Mouse (Mus musculus) midbrain, postnatal 0 days (tissue): ENCODE results near the gene Nrxn2. TPM values are rescaled to one million over a fixed set of nuclear protein-coding genes. Genes with fewer than 3 reads are reported as not detected.

Experiments used
- ATAC-seq: fragments of 200-750 bp; cut with Nextera tagmentation; 2 replicates; pipeline ENCODE4 v1.8.0; 2017; ENCODE audit warnings: moderate number of reproducible peaks, mild to moderate bottlenecking, moderate TSS enrichment, moderate library complexity; ENCODE audit not compliant: low FRiP score
- DNase-seq: peaks from one replicate; pipeline ENCODE4 v3.0.0-alpha.2; 2015; ENCODE audit warnings: low spot score
- H3K27ac ChIP-seq: fragments of 300-500 bp; sonication (generic); 2 replicates; pipeline ENCODE4 v1.5.1; 2014; ENCODE audit warnings: low read depth, mild to moderate bottlenecking, low read length, mixed read lengths
- H3K27me3 ChIP-seq: fragments of 300-500 bp; sonication (generic); 2 replicates; pipeline ENCODE4 v1.6.1; 2014; ENCODE audit warnings: low read length, control low read depth, mixed read lengths; ENCODE audit not compliant: insufficient read depth
- H3K36me3 ChIP-seq: fragments of 300-500 bp; sonication (generic); 2 replicates; pipeline ENCODE4 v1.6.1; 2014; ENCODE audit warnings: low read length, control low read depth, mixed read lengths; ENCODE audit not compliant: insufficient read depth
- H3K4me1 ChIP-seq: fragments of 300-500 bp; sonication (generic); 2 replicates; pipeline ENCODE4 v1.6.1; 2014; ENCODE audit warnings: mild to moderate bottlenecking, control low read depth, antibody characterized with exemption, low read length, mixed read lengths; ENCODE audit not compliant: insufficient read depth
- H3K4me2 ChIP-seq: fragments of 300-500 bp; sonication (generic); 2 replicates; pipeline ENCODE4 v1.6.1; 2014; ENCODE audit warnings: low read depth, mild to moderate bottlenecking, low read length, mixed read lengths; ENCODE audit not compliant: poor library complexity, severe bottlenecking
- H3K4me3 ChIP-seq: fragments of 300-500 bp; sonication (generic); 2 replicates; pipeline ENCODE4 v1.5.1; 2014; ENCODE audit warnings: low read depth, mild to moderate bottlenecking, low read length, moderate library complexity
- H3K9ac ChIP-seq: fragments of 300-500 bp; sonication (generic); replicated peaks from 2 replicates; pipeline ENCODE4 v1.6.1; 2014; ENCODE audit warnings: mild to moderate bottlenecking, low read length, moderate library complexity, mixed read lengths; ENCODE audit not compliant: poor library complexity, severe bottlenecking
- H3K9me3 ChIP-seq: fragments of 300-500 bp; sonication (generic); 2 replicates; pipeline ENCODE4 v1.6.1; 2016; ENCODE audit warnings: low read length, control low read depth
- CTCF ChIP-seq: IDR thresholded peaks from 2 replicates; pipeline ENCODE4 v1.5.1; 2016; ENCODE audit warnings: antibody characterized with exemption, mild to moderate bottlenecking
- WGBS: fragments of 180-500 bp; shearing (Covaris S2); extraction: QIAGEN DNeasy Blood & Tissue Kit; methylation state at CpG from one replicate; pipeline ENCODE4 v1.1.7; 2014; 5-methylcytosine and 5-hydroxymethylcytosine counted together
- polyA plus RNA-seq: library from polyadenylated mRNA; unstranded; fragments of >200 nt; fragmentation: Nextera tagmentation; extraction: Ambion mirVana; gene quantifications from 2 replicates; pipeline ENCODE4 v1.2.1, GENCODE M21; 2015
- total RNA-seq: library from RNA; depleted of rRNA; stranded (reverse); fragments of >200 nt; gene quantifications from 2 replicates; pipeline ENCODE4 v1.2.3, GENCODE M21; 2014

Nrxn2 gene
- total and polyA plus RNA-seq, 2 experiments from 2014 or later: 75.7 to 382 TPM

DNA sequence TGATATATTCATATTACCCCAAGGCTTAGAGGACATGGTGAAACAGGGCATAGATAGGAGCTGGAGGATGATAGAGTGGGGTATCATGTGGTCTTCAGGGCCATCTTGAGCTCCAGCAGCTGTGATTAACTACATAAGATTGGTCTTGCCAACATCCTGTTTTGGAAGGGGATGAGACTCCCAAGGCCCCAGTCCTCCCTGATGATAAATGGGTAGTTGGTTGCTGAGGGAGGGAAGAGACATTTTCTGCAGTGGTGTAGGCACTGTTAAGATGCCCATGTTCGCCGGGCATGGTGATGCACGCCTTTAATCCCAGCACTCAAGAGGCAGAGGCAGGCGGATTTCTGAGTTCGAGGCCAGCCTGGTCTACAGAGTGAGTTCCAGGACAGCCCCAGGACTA lies 37.3 kb upstream of the Nrxn2 start:
- H3K36me3 ChIP-seq: peaks cover 21% of the 10 kb centered on the region
- H3K27me3 ChIP-seq: no peaks in the 10 kb centered on the region
- no peak overlapping the region for H3K4me3 ChIP-seq
- no peaks in the 10 kb centered on the region for H3K4me1 ChIP-seq
- H3K27ac ChIP-seq: no peak overlapping the region
- H3K4me2 ChIP-seq: no peak overlapping the region
- DNase-seq (no peak), ATAC-seq (no peak)
- H3K9ac ChIP-seq: no peak overlapping the region
- TF ChIP-seq CTCF: no peak
- WGBS: 99% methylated on average over 5 of the region's 5 CpGs
- H3K9me3 ChIP-seq: no peaks in the 10 kb centered on the region

DNA sequence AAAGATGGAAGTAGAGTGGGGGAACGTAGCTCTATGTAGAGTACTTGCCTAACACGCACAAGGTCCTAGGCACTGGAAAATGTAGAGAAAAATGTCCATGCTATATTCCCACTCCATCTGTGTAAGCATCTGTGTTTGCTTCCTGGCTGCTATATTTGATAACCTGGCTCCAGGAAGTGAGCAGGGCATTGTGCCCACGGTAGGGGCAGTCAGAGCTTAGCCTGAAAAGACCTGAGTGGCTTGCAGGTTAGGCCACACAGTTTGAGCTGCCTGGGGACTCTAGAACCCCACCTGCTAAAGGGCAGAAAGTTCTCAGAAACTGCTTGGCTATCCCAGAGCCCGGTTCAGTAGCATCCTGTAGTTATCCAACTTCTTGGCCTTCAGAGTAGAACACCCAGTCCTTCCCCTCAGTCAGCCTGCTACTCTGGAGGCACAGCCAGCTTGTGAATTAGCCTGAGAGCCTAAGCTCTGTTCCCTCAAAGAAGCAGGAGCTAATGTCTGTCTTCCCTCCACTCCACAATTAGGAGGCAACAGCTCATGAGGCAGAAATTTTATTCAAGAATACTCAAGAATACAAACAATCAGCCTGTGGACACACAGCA lies 36.1 kb upstream of the Nrxn2 start:
- Histone ChIP-seq H3K4me3 (no peak overlapping the region), H3K4me2 (no peak overlapping the region), H3K36me3 (peaks cover 11% of the 10 kb centered on the region), H3K27me3 (no peaks in the 10 kb centered on the region), H3K9ac (no peak overlapping the region), H3K4me1 (no peaks in the 10 kb centered on the region), H3K27ac (no peak overlapping the region), H3K9me3 (no peaks in the 10 kb centered on the region)
- 88% methylated on average over 4 of the region's 4 CpGs for WGBS
- ATAC-seq (no peak), DNase-seq (no peak)
- no peak for TF ChIP-seq CTCF

DNA sequence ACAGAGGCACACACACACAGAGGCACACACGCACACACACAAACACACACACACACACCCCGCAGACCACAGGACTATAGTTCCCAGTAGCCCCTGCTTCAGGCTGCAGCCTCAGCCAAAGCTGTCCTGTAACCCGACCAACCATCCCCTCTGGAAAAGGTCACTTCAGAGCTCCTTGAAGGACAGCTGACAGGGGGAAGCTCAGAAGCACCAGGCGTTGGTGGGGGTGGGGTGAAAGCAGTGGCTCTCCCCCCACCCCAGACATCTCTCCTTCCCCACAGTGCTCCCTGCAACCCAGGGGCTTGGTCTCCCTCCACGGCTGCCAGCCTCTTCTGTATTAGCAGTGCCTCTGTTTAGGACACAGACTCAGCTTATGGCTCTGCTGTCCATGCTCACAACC lies 35.1 kb upstream of the Nrxn2 start:
- Histone ChIP-seq H3K27me3 (no peaks in the 10 kb centered on the region), H3K27ac (no peak overlapping the region), H3K9me3 (no peaks in the 10 kb centered on the region), H3K4me2 (no peak overlapping the region), H3K4me1 (no peaks in the 10 kb centered on the region), H3K4me3 (no peak overlapping the region), H3K9ac (no peak overlapping the region), H3K36me3 (peaks cover 4% of the 10 kb centered on the region; the same call in 1 of the 2 replicates)
- 45% methylated on average over 5 of the region's 5 CpGs for WGBS
- ATAC-seq (no peak), DNase-seq (no peak)
- no peak for TF ChIP-seq CTCF

DNA sequence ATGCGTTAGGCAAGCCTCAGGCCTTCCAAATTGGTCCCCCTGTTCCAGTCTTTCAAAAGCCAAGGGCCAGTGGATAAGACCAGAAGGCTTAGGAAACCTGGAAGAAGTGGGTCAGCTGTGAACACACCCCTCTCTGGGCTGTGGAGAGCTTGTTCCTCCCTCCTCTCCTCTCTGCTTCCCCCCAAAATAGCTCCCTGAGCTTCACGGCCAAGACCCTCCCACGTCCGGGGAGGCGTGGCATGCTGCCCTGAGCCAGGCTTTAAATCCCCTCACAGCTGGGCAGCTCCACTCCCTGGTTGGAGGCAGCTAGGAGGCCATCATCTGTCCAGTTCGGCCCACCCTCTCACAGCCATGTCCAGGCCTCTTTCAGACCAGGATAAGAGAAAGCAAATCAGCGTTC lies 34.4 kb upstream of the Nrxn2 start, which contains the start of gene Pygm:
Gene Pygm, plus strand, starts transcription at position 272 of the 400 bp plus-strand sequence.
- 0 out of 2 replicates have a peak within 1 kb of the TSS, but pooled peaks have one; percentile 12 for H3K27ac ChIP-seq
- ATAC-seq (0 out of 2 replicates have a peak, but pooled peaks have one; percentile 31), DNase-seq (peak; percentile 28)
- no peak within 1 kb of the TSS for H3K4me3 ChIP-seq
- H3K4me1 ChIP-seq: 0 out of 2 replicates have a peak, but pooled peaks cover under 1% of the 10 kb centered on the region
- no peaks in the 10 kb centered on the region for H3K9me3 ChIP-seq
- 10% methylated on average over 7 of the region's 7 CpGs for WGBS
- no peaks in the 10 kb centered on the region for H3K27me3 ChIP-seq
- no peak within 1 kb of the TSS for H3K9ac ChIP-seq
- H3K4me2 ChIP-seq: no peak within 1 kb of the TSS
- H3K36me3 ChIP-seq: 0 out of 2 replicates have a peak, but pooled peaks cover 4% of the 10 kb centered on the region
- TF ChIP-seq CTCF: no peak

DNA sequence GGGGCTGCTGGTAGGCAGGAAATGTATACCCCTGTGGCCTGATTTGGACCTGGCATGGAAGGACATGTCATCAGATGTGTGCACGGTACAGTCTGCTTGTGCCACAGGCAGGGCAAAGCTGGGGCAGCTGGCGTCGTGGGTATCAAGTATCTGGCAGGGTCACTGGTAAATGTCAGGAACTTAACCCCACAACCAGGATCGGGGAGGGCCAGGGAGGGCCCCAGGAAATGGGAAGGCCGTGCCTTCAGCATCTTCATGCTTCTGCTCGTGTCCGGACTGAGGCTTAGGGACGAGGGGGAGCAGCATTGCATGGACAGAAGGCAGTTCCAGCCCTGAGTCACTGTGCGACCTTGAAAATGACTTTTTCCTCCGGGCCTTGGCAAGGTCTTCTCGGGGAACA lies 33.6 kb upstream of the Nrxn2 start:
- Histone ChIP-seq H3K36me3 (0 out of 2 replicates have a peak, but pooled peaks cover 4% of the 10 kb centered on the region), H3K27me3 (no peaks in the 10 kb centered on the region), H3K27ac (no peak overlapping the region), H3K4me2 (no peak overlapping the region), H3K4me3 (no peak overlapping the region), H3K9ac (no peak overlapping the region), H3K9me3 (no peaks in the 10 kb centered on the region), H3K4me1 (peaks cover 4% of the 10 kb centered on the region; the same call in 1 of the 2 replicates)
- TF ChIP-seq CTCF: no peak
- 80% methylated on average over 11 of the region's 11 CpGs for WGBS
- DNase-seq (no peak), ATAC-seq (no peak)

DNA sequence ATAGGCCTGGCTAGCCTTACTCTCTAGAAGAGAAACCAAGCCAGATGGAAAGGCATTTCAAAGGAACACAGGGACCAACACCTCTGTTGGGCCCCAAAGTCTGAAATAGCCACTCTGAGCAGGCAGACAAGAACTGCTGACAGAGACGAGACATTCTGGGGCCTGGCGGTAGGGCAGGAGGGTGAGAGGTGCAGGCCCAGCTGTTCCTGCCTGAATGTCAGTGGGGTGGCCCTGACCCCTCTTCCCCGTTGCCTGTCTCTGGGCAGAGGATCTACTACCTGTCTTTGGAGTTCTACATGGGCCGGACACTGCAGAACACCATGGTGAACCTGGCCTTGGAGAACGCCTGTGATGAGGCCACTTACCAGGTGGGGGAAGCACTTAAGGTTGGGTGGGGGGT lies 33.1 kb upstream of the Nrxn2 start:
- Histone ChIP-seq H3K4me2 (no peak overlapping the region), H3K9me3 (no peaks in the 10 kb centered on the region), H3K4me1 (peaks cover 4% of the 10 kb centered on the region; the same call in 1 of the 2 replicates), H3K27me3 (no peaks in the 10 kb centered on the region), H3K27ac (no peak overlapping the region), H3K4me3 (no peak overlapping the region), H3K9ac (no peak overlapping the region), H3K36me3 (0 out of 2 replicates have a peak, but pooled peaks cover 4% of the 10 kb centered on the region)
- ATAC-seq (no peak), DNase-seq (no peak)
- WGBS: 79% methylated on average over 5 of the region's 5 CpGs
- no peak for TF ChIP-seq CTCF
